Mouse (Mus musculus): ENCODE results near the gene Vps8. TPM values are rescaled to one million over a fixed set of nuclear protein-coding genes. Genes with fewer than 3 reads are reported as not detected.

Vps8 gene
- total RNA-seq, 2 experiments from 2014 or later, result 23.0 to 23.2 TPM

GRCm38 (mm10) chr16:21607651-21608040 is 184.7 kb downstream of the Vps8 start:
- intact Hi-C loops (cut with DNase I), result no loop called here
- no peak for DNase-seq

GRCm38 (mm10) chr16:21608176-21608865 is 185.4 kb downstream of the Vps8 start:
- DNase-seq, result peak; percentile 22 to 23
- intact Hi-C loops (cut with DNase I), result no loop called here

GRCm38 (mm10) chr16:21610473-21610872 is 187.6 kb downstream of the Vps8 start:
- no peak for DNase-seq
- intact Hi-C loops (cut with DNase I), result no loop called here

DNA sequence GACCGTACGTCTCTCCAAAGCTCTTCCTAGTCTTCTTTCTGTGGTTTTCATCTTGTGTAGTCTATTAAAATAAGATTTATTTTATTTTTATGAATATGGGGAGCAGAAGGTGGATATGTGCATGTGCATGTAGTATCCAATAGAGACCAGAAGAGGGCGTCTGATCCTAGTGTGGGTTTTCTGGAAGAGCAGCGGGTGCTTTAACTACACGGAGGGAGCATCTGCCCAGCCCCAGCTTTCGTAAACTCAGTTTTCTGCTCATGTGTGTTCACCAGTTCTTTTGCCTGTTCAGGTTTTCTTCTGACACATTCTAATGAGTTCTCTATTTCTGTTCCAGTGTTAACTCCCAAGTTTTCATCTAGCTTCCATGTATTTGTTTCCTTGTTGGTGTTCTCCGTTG is 192.9 kb downstream of the Vps8 start:
- intact Hi-C loops (cut with DNase I), result loop anchor here (2.0 to 5.0 kb wide), 2 partner anchors 113 to 129 kb away; no protein-coding TSS in a partner anchor
- DNase-seq, result peak; percentile 32 to 66

GRCm38 (mm10) chr16:21620630-21621029 is 197.7 kb downstream of the Vps8 start:
- intact Hi-C loops (cut with DNase I), result no loop called here

DNA sequence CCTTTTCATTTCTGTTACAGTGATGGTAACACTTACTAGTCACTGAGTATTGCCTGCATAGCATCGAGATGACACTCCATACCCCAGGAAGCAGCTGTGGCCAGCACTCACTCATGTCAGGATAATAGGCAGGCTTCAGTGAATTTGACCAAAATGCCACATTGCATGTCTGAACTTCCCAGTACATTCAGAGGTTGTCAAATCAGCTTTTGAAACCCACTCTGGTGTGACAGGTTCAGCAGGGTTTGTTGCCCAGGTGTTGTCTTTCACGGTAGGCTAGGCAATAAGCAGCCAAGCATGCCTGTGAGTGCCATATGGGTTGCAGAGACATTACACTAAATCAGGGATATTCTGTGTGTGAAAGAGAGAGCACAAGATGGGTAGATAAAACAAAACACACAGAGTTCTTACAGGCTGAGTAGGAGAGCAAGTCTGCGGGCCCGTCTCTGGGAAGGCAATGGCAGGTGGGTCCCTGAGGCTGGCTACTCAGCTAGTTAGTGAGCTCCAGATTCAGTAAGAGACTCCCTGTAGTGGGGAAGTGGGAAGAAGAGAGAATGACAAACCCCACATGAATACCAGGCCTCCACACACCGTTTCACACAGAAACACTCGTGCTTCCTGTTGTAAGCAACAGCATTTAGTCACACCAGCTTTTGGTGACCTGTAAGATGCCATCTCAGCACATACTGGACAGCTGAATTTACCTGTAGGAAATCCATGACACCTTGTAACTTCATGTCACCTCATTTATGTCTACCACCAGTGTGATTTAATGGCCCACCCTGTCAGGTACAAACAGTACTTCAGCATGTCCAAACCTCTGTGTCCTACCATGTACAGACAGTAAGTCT is 203.1 kb downstream of the Vps8 start:
- no peak for DNase-seq
- intact Hi-C loops (cut with DNase I), result no loop called here

More at GRCm38 (mm10) chr16:21620630-21621029, 197.7 kb downstream of the Vps8 start:
- no peak for DNase-seq

DNA sequence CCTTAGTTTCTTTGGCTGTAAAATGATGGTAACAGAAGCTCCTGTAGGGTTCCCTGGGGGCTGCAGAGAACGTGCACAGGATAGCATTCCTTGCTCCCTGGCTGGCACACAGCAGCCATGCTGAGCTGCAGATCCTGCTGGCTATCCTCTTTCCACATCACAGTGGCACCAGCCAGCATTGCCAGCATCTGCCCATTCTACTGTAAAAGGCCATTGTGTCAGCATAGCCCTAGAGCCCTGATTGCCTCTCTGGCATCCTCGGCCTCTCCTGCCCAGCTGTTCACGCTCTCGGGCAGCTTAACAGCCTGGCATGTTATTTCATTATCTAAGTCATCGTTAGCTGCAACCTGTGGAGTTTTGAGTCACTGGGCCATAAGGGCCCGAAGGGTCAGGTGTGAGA is 204.3 kb downstream of the Vps8 start:
- intact Hi-C loops (cut with DNase I), result no loop called here
- no peak for DNase-seq

GRCm38 (mm10) chr16:21628061-21628591 is 205.2 kb downstream of the Vps8 start:
- no peak for DNase-seq
- intact Hi-C loops (cut with DNase I), result no loop called here

DNA sequence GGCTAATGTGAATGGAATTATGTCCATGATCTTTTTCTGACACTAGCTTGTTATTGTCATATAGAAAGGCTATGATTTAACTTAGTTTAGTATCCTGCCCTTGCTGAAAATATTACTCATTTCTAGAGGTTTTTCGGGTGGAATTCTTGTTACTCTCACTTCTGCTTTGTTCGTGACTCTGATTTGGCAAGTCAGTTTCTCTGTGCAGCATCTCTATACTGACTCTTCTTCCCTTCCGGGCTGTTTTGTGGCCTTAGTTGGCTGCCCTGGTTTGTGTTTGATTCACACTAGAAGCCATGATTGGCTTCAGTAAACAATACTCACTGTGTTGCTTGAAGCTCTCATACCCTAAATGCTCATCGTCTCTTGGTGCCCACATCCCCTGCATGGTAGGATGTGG is 207.7 kb downstream of the Vps8 start:
- DNase-seq, result no peak
- intact Hi-C loops (cut with DNase I), result no loop called here

- intact Hi-C loops (cut with DNase I), result no loop called here
- DNase-seq, result no peak
Measured at GRCm38 (mm10) chr16:21631815-21632222, 208.9 kb downstream of the Vps8 start.

GRCm38 (mm10) chr16:21634460-21634859 is 211.5 kb downstream of the Vps8 start:
- intact Hi-C loops (cut with DNase I), result no loop called here
- no peak for DNase-seq

DNA sequence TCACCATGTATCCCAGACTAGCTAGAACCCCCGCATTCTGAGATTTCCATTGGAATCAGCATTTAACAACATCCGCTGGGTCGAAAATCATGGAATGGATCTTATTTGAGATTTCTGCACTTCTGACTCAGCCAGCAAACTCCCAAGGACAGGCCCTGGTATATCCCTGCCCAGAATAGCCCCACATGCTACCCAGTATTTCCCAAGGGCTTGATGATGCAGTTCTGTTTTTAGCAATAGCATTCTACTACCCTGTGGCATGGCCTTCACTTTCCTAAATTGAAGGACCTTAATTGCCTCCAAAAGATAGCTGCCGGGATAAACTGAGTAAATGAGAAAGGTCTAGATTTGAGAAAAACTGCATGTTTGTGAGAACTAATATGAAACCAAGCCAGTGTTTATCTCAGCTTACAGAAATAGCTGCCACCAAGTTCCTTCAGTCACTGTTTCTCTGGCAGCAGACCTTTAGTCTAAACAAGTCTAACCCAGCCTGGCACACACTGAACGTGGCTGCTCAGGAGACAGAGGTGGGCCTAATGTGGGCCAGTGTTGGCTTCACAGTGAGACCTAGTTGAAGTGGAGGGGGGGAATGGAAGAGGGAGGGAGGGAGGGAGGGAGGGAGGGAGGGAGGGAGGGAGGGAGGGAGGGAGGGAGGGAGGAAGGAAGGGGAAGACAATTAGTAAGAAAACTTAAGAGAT is 213.4 kb downstream of the Vps8 start:
- DNase-seq, result peak; percentile 53 to 63
- intact Hi-C loops (cut with DNase I), result no loop called here

DNA sequence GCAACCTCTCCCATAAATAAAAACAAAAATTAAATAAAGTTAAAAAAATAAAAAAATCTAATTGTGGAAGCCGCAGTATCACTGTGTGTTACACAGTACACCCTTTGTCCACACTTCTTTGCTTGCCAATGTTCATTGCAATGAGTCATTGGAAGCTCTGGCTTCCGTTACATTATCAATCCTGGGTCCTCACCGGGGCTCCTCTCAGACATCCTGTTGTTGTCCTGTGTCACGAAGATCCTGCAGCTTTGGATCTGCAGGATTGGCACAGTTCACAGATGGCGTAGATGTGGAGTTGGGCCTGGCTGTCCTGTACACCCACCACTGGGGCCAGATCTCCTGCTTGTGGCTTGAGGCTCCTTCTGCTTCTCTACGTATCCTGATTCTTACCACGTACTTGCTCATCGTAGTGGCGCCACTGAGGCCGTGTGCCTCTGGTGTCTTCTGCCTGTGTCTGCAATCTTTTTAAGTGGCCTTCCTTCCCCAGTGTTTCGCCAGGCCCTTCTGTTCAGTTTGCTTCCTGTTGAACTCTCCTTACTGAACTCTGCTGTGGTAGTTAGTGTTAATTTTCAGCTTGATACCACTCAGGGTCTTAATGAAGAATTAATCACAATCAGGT is 214.4 kb downstream of the Vps8 start:
- intact Hi-C loops (cut with DNase I), result no loop called here
- DNase-seq, result peak in 1 of 2 experiments; percentile 20

DNA sequence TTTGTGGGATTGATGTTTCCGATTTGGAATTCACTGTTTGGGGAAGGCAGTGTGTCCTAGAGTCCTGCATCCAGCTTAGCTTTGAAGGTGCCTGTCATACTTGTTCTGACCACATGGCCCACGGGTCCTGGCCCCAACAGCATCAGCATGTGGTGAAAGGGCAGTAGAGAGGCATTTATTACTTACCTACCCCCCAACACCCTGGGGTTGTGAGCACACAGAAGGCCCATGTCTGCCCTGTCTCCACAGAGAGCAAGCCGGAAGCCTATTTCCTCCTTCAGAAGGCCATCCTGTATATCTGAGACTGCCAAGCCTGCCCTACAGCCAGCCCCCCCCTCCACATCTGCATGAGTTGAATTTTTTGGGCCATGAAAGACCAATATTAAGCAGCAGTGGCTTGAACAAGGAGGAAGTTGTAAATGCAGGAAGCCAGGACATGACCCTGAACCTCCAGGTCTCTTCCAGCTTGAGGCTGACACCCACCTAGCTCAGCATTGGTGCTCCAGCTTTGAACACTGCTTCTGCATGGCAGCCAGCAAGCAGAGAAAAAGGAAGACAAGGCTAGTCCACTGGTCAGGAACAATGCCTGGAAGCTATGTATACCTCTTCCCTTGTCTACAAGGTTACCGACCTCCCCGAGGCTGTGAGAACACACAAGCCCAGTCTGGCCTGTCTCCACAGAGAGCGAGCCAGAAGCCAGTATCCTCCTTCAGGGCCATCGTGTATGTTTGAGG is 218.0 kb downstream of the Vps8 start:
- intact Hi-C loops (cut with DNase I), result loop anchor here (5.0 kb wide), 2 partner anchors 51 to 144 kb away; partner anchors contain the start of gene 2510009E07Rik
- peak in 1 of 2 experiments; percentile 25 for DNase-seq

- intact Hi-C loops (cut with DNase I), result loop anchor here (5.0 kb wide), 2 partner anchors 50 to 145 kb away; partner anchors contain the start of gene 2510009E07Rik
- DNase-seq, result peak; percentile 50 to 53
Measured at GRCm38 (mm10) chr16:21641944-21642343, 219.0 kb downstream of the Vps8 start.

GRCm38 (mm10) chr16:21642906-21643305 is 220.0 kb downstream of the Vps8 start:
- DNase-seq, result peak; percentile 52 to 70

DNA sequence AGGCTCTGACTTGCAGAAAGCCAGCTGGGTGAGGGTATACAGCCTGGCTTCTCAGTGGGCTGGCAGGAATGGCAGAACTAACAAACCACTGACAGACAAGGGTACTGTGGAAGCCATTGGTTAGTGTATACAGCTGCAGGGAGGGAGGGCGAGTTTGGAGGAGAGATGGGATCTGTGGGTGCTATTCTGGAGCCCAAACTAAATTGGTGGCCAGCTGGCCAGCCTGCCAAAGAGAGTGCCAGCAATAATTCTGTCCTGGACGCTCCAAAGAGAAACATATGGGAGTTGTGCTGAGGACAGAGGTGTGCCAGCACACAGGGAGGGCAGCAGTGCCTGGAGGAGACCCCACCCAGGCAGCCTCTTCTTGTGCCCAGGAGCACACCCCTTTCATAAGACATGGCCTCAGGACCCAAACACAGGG is 220.7 kb downstream of the Vps8 start:
- intact Hi-C loops (cut with DNase I), result loop anchor here (5.0 kb wide), 2 partner anchors 49 to 146 kb away; partner anchors contain the start of gene 2510009E07Rik
- DNase-seq, result peak; percentile 37 to 45

More at GRCm38 (mm10) chr16:21642906-21643305, 220.0 kb downstream of the Vps8 start:
- intact Hi-C loops (cut with DNase I), result loop anchor here (5.0 kb wide), 2 partner anchors 49 to 146 kb away; partner anchors contain the start of gene 2510009E07Rik

DNA sequence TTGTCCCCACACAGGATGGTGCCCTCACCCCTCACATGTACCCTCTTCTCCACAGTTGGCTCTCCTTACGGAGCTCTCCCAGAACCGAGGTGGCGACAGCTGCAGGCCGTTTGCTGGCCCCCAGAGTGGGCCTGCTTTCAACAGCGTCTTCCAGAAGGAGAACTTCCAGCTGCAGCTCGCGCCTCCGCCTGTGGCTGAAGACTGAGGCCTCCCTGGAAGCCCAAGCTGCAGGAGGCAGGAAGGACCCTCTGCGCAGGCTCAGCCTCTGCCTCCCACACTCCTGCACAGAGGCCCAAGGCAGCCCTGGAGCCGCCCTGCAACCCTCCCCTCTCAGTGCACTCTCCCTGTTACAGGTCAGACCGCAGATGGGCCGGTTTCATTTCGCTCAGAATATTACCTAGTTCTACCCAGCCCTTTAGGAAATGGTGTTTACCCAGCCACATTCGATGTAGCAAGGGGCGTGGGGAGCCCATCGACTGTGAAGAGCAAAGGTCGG is 221.2 kb downstream of the Vps8 start:
- peak; percentile 83 to 84 for DNase-seq
- intact Hi-C loops (cut with DNase I), result loop anchor here (5.0 kb wide), 2 partner anchors 48 to 147 kb away; partner anchors contain the start of gene 2510009E07Rik

- no peak for DNase-seq
- intact Hi-C loops (cut with DNase I), result loop anchor here (5.0 kb wide), 2 partner anchors 48 to 147 kb away; partner anchors contain the start of gene 2510009E07Rik
Measured at GRCm38 (mm10) chr16:21644574-21644973, 221.7 kb downstream of the Vps8 start.

All from heart, postnatal 10 days (tissue).